Mouse (Mus musculus) cerebellum, adult 8-10 months (tissue): ENCODE results near the gene Inafm1.
A peak's percentile ranks its signal among the peaks of the same experiment; 100 is the strongest.
"Not testable (repeated sequence)": the region's sequence is repeated elsewhere in the genome, so short reads cannot be mapped to it uniquely, and the experiment has no call there.

Experiments
- DNase-seq: peaks from one replicate; pipeline ENCODE4 v3.0.0; 2022

The Inafm1 gene

DNA sequence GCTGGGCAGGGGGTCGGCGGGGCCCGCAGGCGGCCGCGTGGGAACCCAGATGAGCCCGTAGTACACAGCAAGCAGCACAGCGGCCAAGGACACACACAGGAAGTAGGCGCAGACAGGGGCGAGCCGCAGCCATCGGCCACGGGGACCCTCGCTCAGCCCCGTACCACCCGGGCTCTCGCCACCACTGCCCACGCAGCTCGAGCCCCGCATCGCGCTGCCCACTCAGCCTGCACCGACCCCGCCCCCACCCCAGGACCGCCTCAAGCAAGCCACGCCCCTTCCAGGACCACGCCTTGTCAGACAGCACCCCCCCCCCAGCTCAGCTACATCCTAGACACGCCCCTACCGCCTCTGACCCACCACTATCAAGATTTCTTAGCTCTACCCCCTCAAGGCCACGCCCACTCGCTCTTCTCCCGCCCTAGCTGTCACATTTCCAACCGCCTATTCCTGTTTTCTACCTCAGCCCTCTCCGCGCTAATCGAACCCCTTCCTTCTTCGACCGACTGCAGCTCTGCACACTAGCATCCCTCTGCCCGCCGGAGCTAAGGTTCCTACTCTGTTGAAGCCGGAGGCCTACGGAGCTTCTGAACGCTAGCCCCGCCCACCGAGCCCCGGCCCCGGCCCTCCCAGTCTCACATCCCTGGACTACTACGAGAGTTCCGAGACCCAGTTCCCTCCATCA is at the start of gene Inafm1:
Inafm1 (minus strand) TSS at position 537 of the 685 bp plus-strand sequence.
- peak; percentile 85 for DNase-seq

DNA sequence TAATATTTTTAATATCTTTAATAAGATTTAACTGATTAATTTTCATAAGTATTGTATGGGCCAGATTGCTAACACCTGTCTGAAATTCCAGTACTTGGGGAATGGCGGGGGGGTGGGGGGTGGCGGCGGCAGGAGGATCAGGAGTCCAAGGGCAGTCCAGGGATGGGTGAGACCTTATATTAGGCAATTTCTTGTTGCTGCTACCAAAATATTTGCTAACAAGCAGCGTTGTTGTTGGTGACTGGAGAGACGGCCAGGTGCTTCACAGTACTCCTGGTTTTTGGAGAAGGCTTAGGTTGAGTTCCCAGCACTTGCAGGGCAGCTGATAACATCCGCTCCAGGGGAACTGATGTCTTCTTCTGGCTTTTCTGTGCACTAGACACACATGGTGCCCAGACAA is 47.1 kb upstream of the Inafm1 start:
- no peak for DNase-seq

DNA sequence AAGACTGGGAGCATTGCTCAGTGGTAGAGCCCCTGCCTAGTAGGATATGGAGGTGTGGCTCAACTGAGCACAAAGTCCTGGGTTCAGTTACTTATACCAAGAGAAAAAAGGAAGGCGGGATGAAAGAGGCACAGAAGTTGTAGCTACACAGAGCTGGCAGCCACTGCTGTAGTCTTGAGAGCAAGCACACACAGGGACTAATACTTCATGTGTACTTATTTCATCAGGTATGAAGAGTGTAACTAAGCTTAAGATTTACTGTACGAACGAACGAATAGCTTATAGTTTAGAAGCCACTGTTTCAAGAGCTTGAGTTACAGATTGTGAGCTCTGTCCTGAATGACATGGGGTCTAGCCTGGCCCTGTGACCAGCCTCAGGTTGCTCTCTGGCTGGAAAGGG is 45.8 kb upstream of the Inafm1 start:
- no peak for DNase-seq

DNA sequence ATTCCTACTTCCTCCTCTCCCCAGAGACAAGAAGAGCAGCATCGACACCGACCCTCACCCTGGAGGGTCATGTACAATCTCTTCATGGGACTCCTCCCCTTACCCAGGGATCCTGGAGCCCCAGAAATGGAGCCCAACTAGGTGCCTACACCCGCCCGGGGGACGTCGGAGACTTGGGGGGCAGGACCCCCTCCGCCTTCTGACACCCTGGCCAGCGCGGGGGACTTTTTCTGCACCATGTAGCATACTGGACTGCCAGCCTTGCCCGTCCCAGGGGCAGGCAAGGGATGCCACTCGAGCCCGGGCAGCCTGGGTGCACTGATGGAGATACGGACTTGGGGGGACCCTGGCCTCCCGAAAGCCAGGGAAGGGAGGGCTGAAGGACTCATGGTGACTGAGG is 43.7 kb upstream of the Inafm1 start:
- DNase-seq: no peak

DNA sequence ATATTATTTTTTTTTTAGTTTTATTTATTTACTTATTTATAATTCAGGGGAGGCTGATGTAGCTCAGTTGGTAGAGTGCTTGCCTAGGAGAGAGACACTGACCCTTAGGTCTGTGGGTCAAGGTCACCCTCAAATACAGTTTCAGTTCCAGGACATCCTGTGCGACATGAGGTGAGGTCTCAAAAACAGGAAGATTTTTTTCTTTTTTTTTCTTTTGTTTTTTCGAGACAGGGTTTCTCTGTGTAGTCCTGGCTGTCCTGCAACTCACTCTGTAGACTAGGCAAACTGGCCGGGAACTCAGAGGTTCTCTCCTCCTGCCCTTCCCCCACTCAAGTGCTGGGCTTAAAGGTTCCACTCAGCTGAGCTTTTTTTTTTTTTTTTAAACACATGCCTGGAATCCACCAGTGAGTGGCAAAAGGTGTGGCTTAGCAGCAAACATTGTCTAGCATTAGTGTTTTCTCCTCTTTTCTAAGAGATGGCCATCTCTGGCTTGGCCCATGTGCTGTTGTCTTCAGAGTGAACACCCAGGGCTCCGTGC is 41.9 kb upstream of the Inafm1 start:
- DNase-seq: no peak

DNA sequence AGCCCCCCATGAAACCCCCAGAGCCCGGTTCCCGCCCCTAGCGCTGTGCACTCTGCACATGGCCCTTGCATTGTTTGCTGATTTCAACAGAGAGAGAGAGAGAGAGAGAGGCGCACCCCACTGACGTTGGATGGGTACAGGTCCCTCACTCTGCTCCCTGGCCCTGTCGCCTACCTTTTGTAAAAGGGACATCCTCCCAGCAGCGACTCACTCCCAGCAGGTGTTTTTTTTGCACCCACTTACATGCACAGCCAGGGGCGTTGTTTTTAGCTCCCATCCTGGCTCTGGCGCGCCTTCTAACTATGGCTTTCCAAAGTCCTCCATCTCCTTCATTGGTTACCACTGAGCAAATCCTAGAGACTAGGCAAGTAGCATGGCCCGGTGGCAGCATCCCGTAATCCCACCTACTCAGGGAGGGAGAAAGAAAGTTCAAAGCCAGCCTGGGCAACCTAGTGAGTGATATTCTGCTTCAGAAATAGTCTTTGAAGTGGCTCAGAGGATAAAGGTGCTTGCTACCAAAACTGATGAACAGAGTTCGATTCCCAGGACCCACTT is 40.9 kb upstream of the Inafm1 start:
- no peak for DNase-seq

DNA sequence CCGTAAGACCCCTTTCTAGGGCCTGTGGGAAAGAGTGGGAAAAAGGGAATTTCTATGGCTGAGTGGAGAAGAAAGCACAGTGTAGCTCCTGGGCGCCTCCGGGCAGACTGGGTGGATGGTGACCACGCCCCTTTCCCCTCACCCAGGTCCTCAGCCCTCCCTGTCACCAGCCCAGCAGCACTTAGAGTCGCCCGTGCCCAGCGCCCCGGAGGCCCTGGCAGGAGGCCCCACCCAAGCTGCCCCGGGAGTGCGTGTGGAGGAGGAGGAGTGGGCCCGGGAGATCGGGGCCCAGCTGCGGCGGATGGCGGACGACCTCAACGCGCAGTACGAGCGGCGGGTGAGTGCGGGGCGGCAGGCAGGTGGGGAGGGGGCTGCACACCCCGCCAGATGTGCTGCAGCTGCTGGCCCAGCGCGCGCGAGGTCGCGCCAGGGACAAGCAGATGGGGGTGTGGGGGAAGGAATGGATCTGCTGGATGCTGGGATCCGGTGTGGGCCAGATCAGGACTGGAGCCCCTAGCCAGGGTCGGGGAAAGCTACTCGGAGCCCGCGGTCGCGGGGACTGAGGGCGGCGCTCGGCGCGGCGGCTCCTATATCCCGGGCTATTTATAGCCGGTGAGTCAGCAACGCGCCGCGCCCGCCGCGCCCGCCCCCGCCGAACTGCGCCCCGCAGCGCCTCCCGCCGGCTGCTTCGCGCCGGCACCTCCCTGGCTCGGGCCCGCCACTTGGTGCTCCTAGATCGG is 40.2 kb upstream of the Inafm1 start:
- DNase-seq: peak; percentile 82

DNA sequence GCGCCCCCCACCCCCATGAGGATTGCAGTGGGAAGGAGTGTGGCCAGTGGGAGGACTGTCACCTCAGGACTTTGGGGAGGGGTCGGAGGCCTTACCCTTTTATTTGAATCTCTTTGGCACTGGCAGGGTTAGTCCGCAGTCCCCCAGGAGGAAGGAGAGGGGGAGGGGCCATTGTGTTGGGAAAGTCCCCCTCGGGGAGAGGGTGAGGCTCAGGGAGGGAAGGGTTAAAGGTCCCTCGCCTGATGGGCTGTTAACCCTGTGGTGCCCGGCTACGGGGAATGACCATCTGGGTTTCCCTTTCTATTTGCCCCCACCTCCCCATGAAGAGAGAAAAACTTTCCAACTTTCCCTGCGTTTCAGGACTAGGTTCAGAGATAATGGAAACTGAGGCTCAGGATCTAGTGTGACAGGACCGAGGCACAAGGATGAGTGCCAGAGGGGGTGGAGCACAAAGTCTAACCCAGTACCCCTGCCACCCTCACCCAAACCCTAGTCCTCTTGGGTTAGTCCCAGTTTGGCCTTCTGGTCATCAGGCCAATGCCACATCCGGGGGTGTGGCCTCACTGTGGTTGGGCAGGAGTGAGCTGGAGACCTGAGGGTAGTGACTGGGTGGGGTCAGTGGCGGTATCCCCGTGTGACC is 39.4 kb upstream of the Inafm1 start:
- DNase-seq: peak; percentile 51

DNA sequence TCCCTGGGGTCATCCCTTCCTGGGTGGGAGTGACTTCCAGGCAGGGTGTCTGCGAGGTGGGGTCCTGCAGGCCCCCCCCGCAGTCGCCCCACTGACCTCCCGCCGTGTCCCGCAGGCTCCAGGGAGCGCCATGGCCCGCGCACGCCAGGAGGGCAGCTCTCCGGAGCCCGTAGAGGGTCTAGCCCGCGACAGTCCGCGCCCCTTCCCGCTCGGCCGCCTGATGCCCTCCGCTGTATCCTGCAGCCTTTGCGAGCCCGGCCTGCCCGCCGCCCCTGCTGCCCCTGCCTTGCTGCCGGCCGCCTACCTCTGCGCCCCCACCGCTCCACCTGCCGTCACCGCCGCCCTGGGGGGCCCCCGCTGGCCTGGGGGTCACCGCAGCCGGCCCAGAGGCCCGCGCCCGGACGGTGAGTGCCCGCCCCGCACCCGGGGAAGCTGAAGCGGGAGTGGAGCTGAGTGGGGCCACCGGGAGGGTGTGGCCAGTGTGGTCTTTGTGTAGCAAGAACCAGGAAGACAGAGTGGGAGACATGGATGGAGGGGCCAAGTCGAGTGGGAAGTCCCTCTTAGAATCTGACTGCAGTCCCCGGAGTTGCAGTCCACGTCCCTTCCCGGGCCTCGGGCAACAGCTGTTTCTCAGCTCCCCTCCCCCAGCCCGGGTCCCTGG is 38.7 kb upstream of the Inafm1 start:
- peak; percentile 53 for DNase-seq

DNA sequence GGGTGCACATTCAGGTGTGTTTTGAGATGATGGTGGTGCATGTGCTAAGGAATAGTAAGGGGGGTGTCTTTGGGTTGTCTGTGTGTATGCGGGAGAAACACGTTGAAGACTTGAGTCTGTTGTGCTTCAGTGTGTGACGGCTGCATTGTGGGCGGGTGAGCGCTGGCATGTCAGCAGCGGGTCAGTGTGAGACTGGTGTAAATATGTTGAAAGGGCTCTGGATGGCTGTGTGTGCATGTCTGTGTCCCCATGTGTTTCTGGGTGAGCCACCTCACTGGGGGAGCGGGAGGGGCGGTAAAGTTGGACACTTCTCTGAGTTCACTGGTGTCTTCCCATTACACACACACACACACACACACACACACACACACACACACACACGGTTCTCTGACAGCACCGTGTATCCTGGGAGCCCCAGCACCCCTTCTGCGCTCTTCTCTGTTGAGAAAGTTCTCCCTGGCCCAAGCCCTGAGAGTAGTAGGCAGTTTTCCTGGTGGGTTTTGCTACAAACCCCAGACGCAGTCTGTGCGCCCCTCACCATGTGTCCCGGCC is 38.1 kb upstream of the Inafm1 start:
- no peak for DNase-seq

DNA sequence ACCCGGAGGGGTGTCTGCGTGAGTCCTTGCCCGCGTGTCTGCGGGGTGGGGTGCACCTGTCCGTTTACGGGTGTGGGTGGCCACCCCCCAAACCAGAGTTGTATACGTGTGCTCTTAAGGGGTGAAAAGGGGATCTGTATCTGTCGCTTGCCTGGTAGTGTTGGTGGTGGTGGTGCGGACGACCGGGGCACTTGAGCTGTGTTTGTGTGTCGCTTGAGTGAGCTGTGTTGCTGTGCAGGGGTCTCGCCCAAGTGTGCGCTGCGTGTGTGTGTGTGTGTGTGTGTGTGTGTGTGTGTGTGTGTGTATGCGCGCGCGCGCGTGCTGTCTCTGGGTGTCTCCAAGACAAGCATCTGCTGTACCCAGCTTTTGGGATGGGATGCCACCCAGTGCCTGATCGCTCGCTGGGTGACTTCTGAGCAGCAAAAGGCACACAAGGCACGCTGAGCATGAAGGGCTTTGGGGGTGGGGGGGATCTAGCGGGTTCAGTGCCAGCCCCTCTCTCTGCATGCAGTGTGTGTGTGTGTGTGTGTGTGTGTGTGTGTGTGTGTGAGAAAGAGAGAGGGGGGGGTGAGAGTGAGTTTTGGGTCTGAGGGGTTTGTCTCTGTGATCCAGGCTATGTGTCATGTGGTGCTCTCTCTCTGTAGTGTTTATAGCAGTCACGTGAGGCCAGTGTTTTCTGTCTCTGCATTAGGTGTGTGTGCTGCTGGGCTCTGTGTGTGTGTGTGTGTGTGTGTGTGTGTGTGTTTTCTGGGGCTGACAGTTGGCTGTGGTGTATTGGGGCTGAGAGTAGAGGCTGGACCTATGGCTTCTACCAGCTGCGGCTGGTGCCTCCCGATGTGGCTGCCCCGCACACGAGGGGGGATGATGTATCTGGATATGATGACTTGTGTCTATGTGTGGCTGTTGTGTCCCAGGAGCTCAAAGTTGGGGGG is 37.4 kb upstream of the Inafm1 start:
- DNase-seq: peak; percentile 48

DNA sequence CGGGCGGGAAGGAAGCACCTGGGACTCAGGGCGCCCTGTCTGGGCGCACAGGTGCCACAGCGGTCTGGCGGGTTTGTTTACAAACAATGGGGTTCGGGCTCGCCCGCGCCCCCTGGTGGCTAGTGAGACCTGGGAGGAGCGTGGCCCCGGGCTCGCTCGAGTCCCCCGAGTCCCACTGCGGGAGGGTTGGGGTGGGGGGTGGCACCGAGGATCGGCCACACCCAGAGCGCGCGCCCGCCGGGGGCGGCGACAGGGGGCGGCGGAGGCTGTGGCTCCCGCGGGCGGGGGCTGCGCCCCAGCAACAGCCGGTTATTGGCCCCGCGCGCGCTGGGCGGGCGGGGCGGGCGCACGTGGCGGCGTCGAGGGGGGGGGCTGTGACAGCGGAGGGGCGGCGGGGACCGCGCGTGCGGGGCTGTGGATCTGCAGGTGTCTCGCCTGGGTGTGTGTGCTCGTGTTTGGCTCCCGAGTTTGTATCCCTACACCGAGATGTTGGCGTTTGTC is 36.7 kb upstream of the Inafm1 start:
- peak; percentile 90 for DNase-seq

DNA sequence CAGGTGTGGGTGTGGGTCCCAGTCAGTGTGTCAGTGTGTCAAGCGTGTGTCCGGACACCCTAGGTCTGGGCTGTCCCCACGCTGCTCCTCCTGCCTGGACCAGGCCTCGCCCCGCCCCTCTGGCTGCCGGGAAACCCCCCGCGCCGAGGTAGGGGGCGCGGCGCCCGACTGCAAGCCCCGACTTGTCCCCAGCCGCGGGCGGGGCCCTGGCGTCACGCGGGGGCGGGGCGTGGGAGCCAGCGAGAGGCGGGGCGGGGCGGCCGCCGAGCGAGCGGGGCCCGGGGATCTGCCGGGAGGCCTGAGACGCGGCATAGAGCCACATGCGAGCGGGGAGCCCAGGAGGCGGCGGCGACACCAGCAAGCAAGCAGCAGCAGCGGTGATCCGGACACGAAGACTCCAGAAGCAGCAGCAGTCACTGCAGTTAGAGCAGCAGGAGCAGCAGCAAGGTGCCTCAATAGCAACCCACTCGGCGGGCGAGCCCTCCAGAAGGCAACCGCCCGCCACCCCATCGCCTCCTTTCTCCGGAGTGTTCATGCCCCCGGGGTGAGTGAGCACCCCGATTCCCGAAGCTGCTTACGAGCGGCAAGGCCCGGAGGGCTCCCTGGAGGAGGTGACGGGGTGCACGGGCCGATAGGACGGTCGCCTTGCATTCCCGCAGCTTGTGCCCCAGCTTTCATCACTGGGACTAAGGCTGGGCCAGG is 36.1 kb upstream of the Inafm1 start:
- peak; percentile 89 for DNase-seq

DNA sequence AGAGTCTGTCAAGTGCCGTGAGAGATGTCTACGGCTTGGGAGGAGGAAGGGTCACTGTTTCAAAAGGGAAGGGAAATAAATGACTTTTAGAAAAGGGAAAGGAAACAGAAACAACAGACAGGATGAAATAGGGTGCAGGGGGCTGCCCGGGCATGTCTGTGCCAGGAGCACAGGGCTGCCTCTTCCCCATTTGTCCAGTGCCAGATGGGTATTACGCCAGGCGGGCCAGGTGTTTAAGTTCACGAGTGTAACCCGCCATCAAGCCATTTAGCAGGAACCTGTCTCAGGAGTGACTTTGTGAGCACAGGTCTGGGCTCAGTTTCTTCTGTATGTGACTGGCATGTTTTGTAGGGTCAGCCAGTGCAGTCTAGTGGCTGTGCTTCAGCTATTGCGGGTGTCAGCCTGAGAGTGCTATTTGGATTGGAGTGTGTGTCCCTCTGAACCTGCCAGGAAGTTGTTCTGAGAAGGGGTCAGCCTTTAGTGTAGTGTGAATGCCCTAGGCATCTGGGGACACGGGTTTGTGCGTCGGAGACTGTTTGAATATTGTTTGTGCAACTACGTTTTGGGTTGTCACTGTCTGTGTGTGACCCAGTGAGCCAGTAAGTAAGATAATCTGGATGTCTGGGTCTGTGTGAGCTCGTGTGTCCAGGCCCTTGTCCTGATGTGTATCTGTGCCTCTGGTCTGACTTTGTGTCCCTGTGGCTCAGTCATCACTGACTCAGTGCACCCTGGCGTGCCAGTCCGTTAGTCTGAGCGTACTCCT is 35.3 kb upstream of the Inafm1 start:
- no peak for DNase-seq

DNA sequence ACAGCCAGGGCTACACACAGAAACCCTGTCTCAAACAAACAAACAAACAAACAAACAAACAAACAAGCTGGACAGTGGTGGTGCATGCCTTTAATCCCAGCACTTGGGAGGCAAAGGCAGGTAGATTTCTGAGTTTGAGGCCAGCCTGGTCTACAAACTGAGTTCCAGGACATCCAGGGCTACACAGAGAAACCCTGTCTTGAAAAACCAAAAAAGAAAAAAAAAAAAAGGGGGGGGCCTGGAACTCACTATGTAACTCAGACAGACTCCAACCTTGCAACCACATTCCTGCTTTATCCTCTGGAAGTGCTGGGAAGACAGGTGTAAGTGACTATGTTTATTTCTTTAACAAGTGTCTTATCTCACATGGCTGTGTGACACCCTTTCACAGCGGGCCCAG is 34.7 kb upstream of the Inafm1 start, which contains the start of gene Bbc3:
Bbc3 (plus strand) TSS at position 301 of the 400 bp plus-strand sequence.
- not testable (repeated sequence) for DNase-seq

DNA sequence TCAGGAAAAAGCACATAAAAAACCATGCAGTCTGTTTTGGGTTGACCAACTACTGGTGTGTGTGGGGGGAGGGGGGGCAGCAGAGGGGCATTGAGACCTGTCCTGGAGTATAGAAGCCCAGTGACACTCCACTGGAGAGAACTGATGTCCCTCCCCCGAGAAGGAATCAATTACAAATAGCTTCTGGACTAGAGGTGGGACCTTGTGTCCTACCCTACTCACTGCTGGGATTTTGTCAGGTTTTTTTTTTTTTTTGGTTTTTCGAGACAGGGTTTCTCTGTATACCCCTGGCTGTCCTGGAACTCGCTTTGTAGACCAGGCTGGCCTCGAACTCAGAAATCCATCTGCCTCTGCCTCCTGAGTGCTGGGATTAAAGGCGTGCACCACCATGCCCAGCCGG is 33.7 kb upstream of the Inafm1 start:
- DNase-seq: not testable (repeated sequence)

DNA sequence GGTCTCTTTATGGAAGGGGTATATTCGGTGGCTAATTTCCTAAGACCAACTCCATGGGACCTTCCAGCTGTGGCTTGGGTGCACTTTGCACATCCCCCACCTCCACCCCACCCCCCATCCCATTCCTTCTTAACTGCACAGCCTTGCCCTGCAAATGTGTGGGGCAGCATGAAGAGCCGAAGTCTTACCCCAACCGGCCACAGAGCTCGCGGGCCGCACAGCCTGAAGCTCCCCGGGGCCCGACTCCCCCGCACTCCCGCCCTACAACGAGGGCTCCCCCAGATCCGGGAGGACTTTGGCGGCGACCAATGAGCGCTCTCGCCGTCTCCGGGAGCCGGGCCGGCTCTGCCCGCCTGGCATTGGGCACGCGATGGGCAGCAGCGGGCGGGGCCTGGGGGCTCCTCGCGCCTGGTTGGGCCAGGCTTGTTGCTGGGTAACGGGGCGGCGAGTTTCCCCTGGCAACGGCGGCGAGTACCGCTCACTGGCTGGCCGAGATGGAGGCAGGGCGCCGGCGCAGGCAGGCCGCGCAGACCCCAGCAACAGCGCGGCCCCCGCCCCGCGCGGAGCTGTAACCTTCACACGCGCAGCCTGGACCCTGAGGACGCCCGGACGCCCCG is 26.1 kb upstream of the Inafm1 start:
- peak; percentile 93 for DNase-seq

DNA sequence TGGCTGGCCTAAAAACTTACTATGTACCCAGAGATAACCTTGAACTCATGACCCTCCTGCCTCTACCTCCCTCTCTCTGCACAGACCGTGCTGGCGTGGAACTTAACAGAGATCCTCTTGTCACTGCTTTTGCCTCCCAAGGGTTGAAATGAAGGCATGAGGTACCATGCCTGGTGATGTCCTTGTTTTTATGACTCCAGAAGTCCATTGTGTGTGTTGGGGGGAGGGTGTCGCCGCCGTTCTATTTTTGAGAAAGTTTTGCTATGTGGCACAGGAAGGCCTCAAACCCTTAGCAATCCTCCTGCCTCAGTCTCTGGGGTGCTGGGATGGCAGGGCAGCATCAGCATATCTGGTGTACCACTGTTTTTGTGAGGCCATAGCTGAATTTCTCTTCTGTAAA is 25.5 kb upstream of the Inafm1 start:
- no peak for DNase-seq

DNA sequence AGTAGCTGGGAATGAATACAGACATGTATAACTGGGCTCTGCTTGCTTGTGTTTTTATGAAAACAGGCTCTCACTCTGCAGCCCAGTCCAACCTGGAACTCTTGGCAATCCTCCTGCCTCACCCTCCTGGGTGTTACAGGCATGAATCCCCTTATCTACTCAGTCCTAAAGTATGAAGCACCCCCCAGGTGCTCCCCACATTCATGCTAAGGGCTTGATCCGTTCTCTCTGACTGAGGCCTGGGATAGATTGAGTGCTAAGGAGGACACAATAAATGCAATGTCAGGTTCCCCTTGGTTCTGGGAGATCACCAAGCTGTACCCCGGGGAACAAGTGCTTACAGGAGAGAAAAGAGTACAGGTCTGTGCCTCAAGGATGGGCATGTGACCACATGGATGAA is 24.2 kb upstream of the Inafm1 start:
- no peak for DNase-seq
